Mouse (Mus musculus): ENCODE measurements around the gene Mrps18b. TPM values are rescaled to one million over a fixed set of nuclear protein-coding genes. Genes with fewer than 3 reads are reported as not detected.

The Mrps18b gene
- polyA plus RNA-seq, 1 experiment from 2014 or later = 55.6 TPM

GRCm38 (mm10) chr17:35861198-35861857, 54.9 kb downstream of the Mrps18b start, which contains the start of gene Nrm:
Gene Nrm, plus strand, starts transcription at chr17:35861318.
- peak within 1 kb of the TSS; percentile 74 for H3K4me2 ChIP-seq (ENCODE audit: low read length)
- H3K27ac ChIP-seq (ENCODE audit: low read length) = peak within 1 kb of the TSS; percentile 97
- H3K4me1 ChIP-seq (replicated peaks; ENCODE audit: control insufficient read depth, insufficient read depth, low read length) = peaks cover 17% of the 10 kb centered on the region
- WGBS = under 1% methylated on average over 47 of the region's 47 CpGs
- H3K4me3 ChIP-seq (replicated peaks; ENCODE audit: low read length) = peak within 1 kb of the TSS; percentile 89
- peak within 1 kb of the TSS; percentile 83 for H3K9ac ChIP-seq (replicated peaks; ENCODE audit: low read depth, low read length)
- no peaks in the 10 kb centered on the region for H3K9me3 ChIP-seq (ENCODE audit: control insufficient read depth, low read length)
- H3K36me3 ChIP-seq (ENCODE audit: control insufficient read depth, insufficient read depth) = peaks cover 11% of the 10 kb centered on the region
- no peaks in the 10 kb centered on the region for H3K27me3 ChIP-seq (replicated peaks; ENCODE audit: control insufficient read depth, insufficient read depth, low read length)
- ATAC-seq = peak; percentile 95

- Histone ChIP-seq H3K27me3 (replicated peaks; ENCODE audit: control insufficient read depth, insufficient read depth, low read length) (no peaks in the 10 kb centered on the region), H3K9ac (replicated peaks; ENCODE audit: low read depth, low read length) (peak overlapping the region; percentile 83), H3K4me2 (ENCODE audit: low read length) (peak overlapping the region; percentile 74), H3K36me3 (ENCODE audit: control insufficient read depth, insufficient read depth) (peaks cover 11% of the 10 kb centered on the region), H3K9me3 (ENCODE audit: control insufficient read depth, low read length) (no peaks in the 10 kb centered on the region), H3K4me3 (replicated peaks; ENCODE audit: low read length) (peak overlapping the region; percentile 89), H3K4me1 (replicated peaks; ENCODE audit: control insufficient read depth, insufficient read depth, low read length) (peaks cover 17% of the 10 kb centered on the region), H3K27ac (ENCODE audit: low read length) (peak overlapping the region; percentile 97)
- 7% methylated on average over 12 of the region's 12 CpGs for WGBS
- 0 out of 2 replicates have a peak, but pooled peaks have one; percentile 1 for ATAC-seq
Measured at GRCm38 (mm10) chr17:35860831-35861197, 55.4 kb downstream of the Mrps18b start.

MicroRNA genes within 50 kb of the gene (microRNA counts, 519-probe panel; counts per million panel counts)
- not detected for microRNA mmu-miR-1894-3p
- 1,894 counts per million, percentile 23 among the panel's probes with 10 or more counts for microRNA mmu-miR-1894-5p
- microRNA mmu-miR-877 = 1,915 counts per million, percentile 24 among the panel's probes with 10 or more counts

Small RNA genes lying within 50 kb of the gene (microRNA-seq; reads per million reads assigned to microRNA genes)
- gene Gm28033 = not detected
- not detected for gene Mir1894
- 83.8 reads per million, percentile 53 among the genes with 10 or more reads in this experiment for gene Mir877

Other genes starting within 250 kb of the Mrps18b start
- gene Vars2, start 248.8 kb downstream of the Mrps18b start, polyA plus RNA-seq (2015; fragmentation: Nextera tagmentation; extraction: Ambion mirVana) = 19.0 and 19.8 TPM in 2 replicates
- gene Gtf2h4, start 242.7 kb downstream of the Mrps18b start, polyA plus RNA-seq (2015; fragmentation: Nextera tagmentation; extraction: Ambion mirVana) = 34.6 and 35.3 TPM in 2 replicates
- gene Ddr1, start 211.8 kb downstream of the Mrps18b start, polyA plus RNA-seq (2015; fragmentation: Nextera tagmentation; extraction: Ambion mirVana) = 113 and 116 TPM in 2 replicates
- 6.4 and 9.9 TPM in 2 replicates for gene Ier3, start 94.7 kb downstream of the Mrps18b start, polyA plus RNA-seq (2015; fragmentation: Nextera tagmentation; extraction: Ambion mirVana)
- gene Flot1, start 93.2 kb downstream of the Mrps18b start, polyA plus RNA-seq (2015; fragmentation: Nextera tagmentation; extraction: Ambion mirVana) = 83.5 and 89.3 TPM in 2 replicates
- gene Tubb5, start 78.1 kb downstream of the Mrps18b start, polyA plus RNA-seq (2015; fragmentation: Nextera tagmentation; extraction: Ambion mirVana) = 1,979 and 2,045 TPM in 2 replicates
- 10.6 and 13.2 TPM in 2 replicates for gene Mdc1, start 74.9 kb downstream of the Mrps18b start, polyA plus RNA-seq (2015; fragmentation: Nextera tagmentation; extraction: Ambion mirVana)
- 23.4 and 26.1 TPM in 2 replicates for gene Nrm, start 55.1 kb downstream of the Mrps18b start, polyA plus RNA-seq (2015; fragmentation: Nextera tagmentation; extraction: Ambion mirVana)
- gene Ppp1r18, start 50.8 kb downstream of the Mrps18b start, polyA plus RNA-seq (2015; fragmentation: Nextera tagmentation; extraction: Ambion mirVana) = 24.9 and 25.7 TPM in 2 replicates
- 40.4 and 42.2 TPM in 2 replicates for gene Dhx16, start 36.6 kb downstream of the Mrps18b start, polyA plus RNA-seq (2015; fragmentation: Nextera tagmentation; extraction: Ambion mirVana)
- 34.5 and 49.5 TPM in 2 replicates for gene 2310061I04Rik, start 19.0 kb downstream of the Mrps18b start, polyA plus RNA-seq (2015; fragmentation: Nextera tagmentation; extraction: Ambion mirVana)
- 423 and 493 TPM in 2 replicates for gene Atat1, start 6.3 kb downstream of the Mrps18b start, polyA plus RNA-seq (2015; fragmentation: Nextera tagmentation; extraction: Ambion mirVana)
- 47.0 and 50.7 TPM in 2 replicates for gene Ppp1r10, start within 50 bp of the Mrps18b start, polyA plus RNA-seq (2015; fragmentation: Nextera tagmentation; extraction: Ambion mirVana)
- 88.3 and 89.6 TPM in 2 replicates for gene Abcf1, start 53.4 kb upstream of the Mrps18b start, polyA plus RNA-seq (2015; fragmentation: Nextera tagmentation; extraction: Ambion mirVana)
- gene Gnl1, start 63.5 kb upstream of the Mrps18b start, polyA plus RNA-seq (2015; fragmentation: Nextera tagmentation; extraction: Ambion mirVana) = 61.0 and 65.6 TPM in 2 replicates
- gene Prr3, start 63.8 kb upstream of the Mrps18b start, polyA plus RNA-seq (2015; fragmentation: Nextera tagmentation; extraction: Ambion mirVana) = 78.9 and 93.2 TPM in 2 replicates
- 4.9 and 6.4 TPM in 2 replicates for gene H2-T24, start 104.2 kb upstream of the Mrps18b start, polyA plus RNA-seq (2015; fragmentation: Nextera tagmentation; extraction: Ambion mirVana)
- gene H2-T23, start 116.5 kb upstream of the Mrps18b start, polyA plus RNA-seq (2015; fragmentation: Nextera tagmentation; extraction: Ambion mirVana) = 6.2 and 7.3 TPM in 2 replicates
- 4.9 and 5.3 TPM in 2 replicates for gene H2-T22, start 126.4 kb upstream of the Mrps18b start, polyA plus RNA-seq (2015; fragmentation: Nextera tagmentation; extraction: Ambion mirVana)
- not detected in 2 replicates for gene Gm6034, start 126.6 kb upstream of the Mrps18b start, polyA plus RNA-seq (2015; fragmentation: Nextera tagmentation; extraction: Ambion mirVana)
- gene Gm11127, start 142.0 kb upstream of the Mrps18b start, polyA plus RNA-seq (2015; fragmentation: Nextera tagmentation; extraction: Ambion mirVana) = 0.16 TPM in 1 of 2 replicates, not detected in the other
- gene Gm19684, start 205.3 kb upstream of the Mrps18b start, polyA plus RNA-seq (2015; fragmentation: Nextera tagmentation; extraction: Ambion mirVana) = not detected in 2 replicates
- not detected in 2 replicates for gene Gm7030, start 213.0 kb upstream of the Mrps18b start, polyA plus RNA-seq (2015; fragmentation: Nextera tagmentation; extraction: Ambion mirVana)